Mouse (Mus musculus) embryonic facial prominence, embryonic 13.5 days (tissue): ENCODE measurements around the gene Fam213b. TPM values are rescaled to one million over a fixed set of nuclear protein-coding genes. Genes with fewer than 3 reads are reported as not detected.

Experiments
- ATAC-seq: fragments of 200-750 bp; cut with Nextera tagmentation; 2 replicates; pipeline ENCODE4 v1.8.0; 2017; ENCODE audit warnings: low read depth; ENCODE audit not compliant: insufficient number of reproducible peaks, insufficient read depth, low FRiP score, low TSS enrichment
- H3K27ac ChIP-seq: fragments of 300-500 bp; sonication (generic); 2 replicates; pipeline ENCODE4 v1.5.1; 2015; ENCODE audit warnings: moderate library complexity, mild to moderate bottlenecking, inconsistent platforms
- H3K27me3 ChIP-seq: fragments of 300-500 bp; sonication (generic); 2 replicates; pipeline ENCODE4 v1.6.1; 2015; ENCODE audit warnings: mild to moderate bottlenecking, inconsistent platforms
- H3K36me3 ChIP-seq: fragments of 300-500 bp; sonication (generic); 2 replicates; pipeline ENCODE4 v1.6.1; 2015; ENCODE audit warnings: mild to moderate bottlenecking, inconsistent platforms
- H3K4me1 ChIP-seq: fragments of 300-500 bp; sonication (generic); 2 replicates; pipeline ENCODE4 v1.6.1; 2015; ENCODE audit warnings: inconsistent platforms
- H3K4me2 ChIP-seq: fragments of 300-500 bp; sonication (generic); 2 replicates; pipeline ENCODE4 v1.6.1; 2015; ENCODE audit warnings: moderate library complexity, mild to moderate bottlenecking, inconsistent platforms
- H3K4me3 ChIP-seq: fragments of 300-500 bp; sonication (generic); 2 replicates; pipeline ENCODE4 v1.5.1; 2015; ENCODE audit warnings: mild to moderate bottlenecking, inconsistent platforms
- H3K9ac ChIP-seq: fragments of 300-500 bp; sonication (generic); 2 replicates; pipeline ENCODE4 v1.6.1; 2015; ENCODE audit warnings: mild to moderate bottlenecking, inconsistent platforms
- H3K9me3 ChIP-seq: fragments of 300-500 bp; sonication (generic); 2 replicates; pipeline ENCODE4 v1.6.1; 2016; ENCODE audit warnings: inconsistent platforms
- WGBS: fragments of 180-500 bp; shearing (Covaris S2); methylation state at CpG from one replicate; pipeline ENCODE4 v1.1.7; 2015; ENCODE audit warnings: mixed read lengths; 5-methylcytosine and 5-hydroxymethylcytosine counted together
- polyA plus RNA-seq: library from polyadenylated mRNA; unstranded; fragments of >200 nt; fragmentation: Nextera tagmentation; extraction: Ambion mirVana; gene quantifications from 2 replicates; pipeline ENCODE4 v1.2.1, GENCODE M21; 2015

Fam213b gene
- polyA plus RNA-seq, 1 experiment from 2014 or later: 53.6 TPM

GRCm38 (mm10) chr4:154915286-154915685, 16.4 kb upstream of the Fam213b start:
- Histone ChIP-seq H3K27me3 (no peaks in the 10 kb centered on the region), H3K4me1 (peaks cover 9% of the 10 kb centered on the region; the same call in 1 of the 2 replicates), H3K27ac (no peak overlapping the region), H3K36me3 (no peaks in the 10 kb centered on the region), H3K4me2 (no peak overlapping the region), H3K9me3 (no peaks in the 10 kb centered on the region), H3K9ac (no peak overlapping the region), H3K4me3 (no peak overlapping the region)
- no peak for ATAC-seq
- 82% methylated on average over 10 of the region's 10 CpGs for WGBS

- Histone ChIP-seq H3K4me1 (peaks cover 9% of the 10 kb centered on the region; the same call in 1 of the 2 replicates), H3K9me3 (no peaks in the 10 kb centered on the region), H3K4me2 (no peak overlapping the region), H3K36me3 (no peaks in the 10 kb centered on the region), H3K27ac (no peak overlapping the region), H3K27me3 (no peaks in the 10 kb centered on the region), H3K9ac (no peak overlapping the region), H3K4me3 (no peak overlapping the region)
- 71% methylated on average over 3 of the region's 3 CpGs for WGBS
- no peak for ATAC-seq
Observed at GRCm38 (mm10) chr4:154914707-154915106, 15.8 kb upstream of the Fam213b start.

GRCm38 (mm10) chr4:154914252-154914651, 15.3 kb upstream of the Fam213b start:
- 93% methylated on average over 4 of the region's 4 CpGs for WGBS
- Histone ChIP-seq H3K27me3 (no peaks in the 10 kb centered on the region), H3K4me2 (no peak overlapping the region), H3K9ac (no peak overlapping the region), H3K4me3 (no peak overlapping the region), H3K36me3 (no peaks in the 10 kb centered on the region), H3K9me3 (no peaks in the 10 kb centered on the region), H3K4me1 (peaks cover 9% of the 10 kb centered on the region; the same call in 1 of the 2 replicates), H3K27ac (no peak overlapping the region)
- no peak for ATAC-seq

- H3K9me3 ChIP-seq: no peaks in the 10 kb centered on the region
- H3K27me3 ChIP-seq: no peaks in the 10 kb centered on the region
- H3K4me2 ChIP-seq: no peak overlapping the region
- no peak overlapping the region for H3K27ac ChIP-seq
- WGBS: 90% methylated on average over 3 of the region's 3 CpGs
- peak overlapping the region; percentile 21; the same call in 1 of the 2 replicates for H3K9ac ChIP-seq
- H3K4me1 ChIP-seq: peaks cover 9% of the 10 kb centered on the region; the same call in 1 of the 2 replicates
- no peak overlapping the region for H3K4me3 ChIP-seq
- no peaks in the 10 kb centered on the region for H3K36me3 ChIP-seq
- ATAC-seq: no peak
Observed at GRCm38 (mm10) chr4:154913845-154914244, 14.9 kb upstream of the Fam213b start.

- H3K9me3 ChIP-seq: no peaks in the 10 kb centered on the region
- 76% methylated on average over 2 of the region's 2 CpGs for WGBS
- ATAC-seq: no peak
- H3K4me3 ChIP-seq: no peak overlapping the region
- no peaks in the 10 kb centered on the region for H3K36me3 ChIP-seq
- no peak overlapping the region for H3K9ac ChIP-seq
- H3K27ac ChIP-seq: peak overlapping the region; percentile 7; the same call in 1 of the 2 replicates
- H3K4me1 ChIP-seq: peaks cover 14% of the 10 kb centered on the region
- H3K27me3 ChIP-seq: no peaks in the 10 kb centered on the region
- H3K4me2 ChIP-seq: no peak overlapping the region
Observed at GRCm38 (mm10) chr4:154911644-154912043, 12.7 kb upstream of the Fam213b start.

GRCm38 (mm10) chr4:154910606-154911522, 11.9 kb upstream of the Fam213b start:
- Histone ChIP-seq H3K4me3 (no peak overlapping the region), H3K9ac (0 out of 2 replicates have a peak overlapping the region, but pooled peaks have one; percentile 32), H3K4me2 (no peak overlapping the region), H3K36me3 (no peaks in the 10 kb centered on the region), H3K27ac (peak overlapping the region; percentile 7; the same call in 1 of the 2 replicates), H3K4me1 (peaks cover 14% of the 10 kb centered on the region), H3K9me3 (no peaks in the 10 kb centered on the region), H3K27me3 (no peaks in the 10 kb centered on the region)
- no peak for ATAC-seq
- 22% methylated on average over 15 of the region's 15 CpGs for WGBS

- H3K4me3 ChIP-seq: no peak overlapping the region
- no peak overlapping the region for H3K4me2 ChIP-seq
- no peaks in the 10 kb centered on the region for H3K9me3 ChIP-seq
- ATAC-seq: no peak
- no peak overlapping the region for H3K9ac ChIP-seq
- WGBS: 87% methylated on average over 5 of the region's 5 CpGs
- H3K27me3 ChIP-seq: no peaks in the 10 kb centered on the region
- H3K27ac ChIP-seq: no peak overlapping the region
- no peaks in the 10 kb centered on the region for H3K36me3 ChIP-seq
- H3K4me1 ChIP-seq: peaks cover 19% of the 10 kb centered on the region
Observed at GRCm38 (mm10) chr4:154908490-154908889, 9.6 kb upstream of the Fam213b start.

- H3K9ac ChIP-seq: peak overlapping the region; percentile 46
- H3K9me3 ChIP-seq: no peaks in the 10 kb centered on the region
- H3K27me3 ChIP-seq: no peaks in the 10 kb centered on the region
- H3K4me3 ChIP-seq: no peak overlapping the region
- peak overlapping the region; percentile 55 for H3K27ac ChIP-seq
- peaks cover 19% of the 10 kb centered on the region for H3K4me1 ChIP-seq
- H3K36me3 ChIP-seq: no peaks in the 10 kb centered on the region
- 43% methylated on average over 17 of the region's 17 CpGs for WGBS
- peak; percentile 50; the same call in 1 of the 2 replicates for ATAC-seq
- peak overlapping the region; percentile 26; the same call in 1 of the 2 replicates for H3K4me2 ChIP-seq
Observed at GRCm38 (mm10) chr4:154907833-154908232, 8.9 kb upstream of the Fam213b start.

GRCm38 (mm10) chr4:154904185-154905071, 5.5 kb upstream of the Fam213b start:
- peak overlapping the region; percentile 47 for H3K4me3 ChIP-seq
- H3K27ac ChIP-seq: peak overlapping the region; percentile 77
- peak; percentile 93 for ATAC-seq
- H3K36me3 ChIP-seq: no peaks in the 10 kb centered on the region
- peaks cover 10% of the 10 kb centered on the region for H3K4me1 ChIP-seq
- no peaks in the 10 kb centered on the region for H3K27me3 ChIP-seq
- H3K9ac ChIP-seq: peak overlapping the region; percentile 73
- WGBS: 2% methylated on average over 16 of the region's 16 CpGs
- H3K9me3 ChIP-seq: 0 out of 2 replicates have a peak, but pooled peaks cover 2% of the 10 kb centered on the region
- peak overlapping the region; percentile 78 for H3K4me2 ChIP-seq

GRCm38 (mm10) chr4:154902371-154902770, 3.4 kb upstream of the Fam213b start:
- no peak for ATAC-seq
- Histone ChIP-seq H3K27ac (no peak overlapping the region), H3K9me3 (0 out of 2 replicates have a peak, but pooled peaks cover 2% of the 10 kb centered on the region), H3K27me3 (no peaks in the 10 kb centered on the region), H3K4me2 (no peak overlapping the region), H3K4me3 (no peak overlapping the region), H3K9ac (no peak overlapping the region), H3K36me3 (no peaks in the 10 kb centered on the region), H3K4me1 (peaks cover 17% of the 10 kb centered on the region)
- WGBS: 88% methylated on average over 2 of the region's 2 CpGs
